Mouse (Mus musculus) heart, embryonic 14.5 days (tissue): Measurements from ENCODE around the gene Prr29. TPM values are rescaled to one million over a fixed set of nuclear protein-coding genes. Genes with fewer than 3 reads are reported as not detected.

ENCODE experiments used
- ATAC-seq: fragments of 200-750 bp; cut with Nextera tagmentation; 2 replicates; pipeline ENCODE4 v1.8.0; 2017; ENCODE audit warnings: low read depth, moderate TSS enrichment; ENCODE audit not compliant: insufficient number of reproducible peaks, insufficient read depth, low FRiP score
- H3K27ac ChIP-seq, 2 experiments: fragments of 200-500 bp in 1 of 2; fragments of 300-500 bp in 1 of 2; sonication (generic) in 1 of 2; replicated peaks in 1 of 2; 2 replicates each; pipeline ENCODE4 v1.5.1; 2012 to 2014; ENCODE audit warnings: low read depth in 2 of 2, low read length in 2 of 2, control low read depth in 1 of 2, mild to moderate bottlenecking in 1 of 2, mixed read lengths in 1 of 2; ENCODE audit not compliant: control insufficient read depth in 1 of 2, insufficient read depth in 1 of 2
- H3K27me3 ChIP-seq: fragments of 300-500 bp; sonication (generic); 2 replicates; pipeline ENCODE4 v1.6.1; 2014; ENCODE audit warnings: mild to moderate bottlenecking, low read length, control low read depth; ENCODE audit not compliant: control insufficient read depth, insufficient read depth
- H3K36me3 ChIP-seq: fragments of 300-500 bp; sonication (generic); 2 replicates; pipeline ENCODE4 v1.6.1; 2014; ENCODE audit warnings: mild to moderate bottlenecking, control low read depth, low read length, mixed read lengths; ENCODE audit not compliant: control insufficient read depth, insufficient read depth
- H3K4me1 ChIP-seq, 2 experiments: fragments of 200-500 bp in 1 of 2; fragments of 300-500 bp in 1 of 2; sonication (generic) in 1 of 2; 2 replicates each; pipeline ENCODE4 v1.6.1; 2012 to 2014; ENCODE audit warnings: low read length in 2 of 2, control low read depth in 1 of 2, mixed read lengths in 1 of 2; ENCODE audit not compliant: control insufficient read depth in 2 of 2, insufficient read depth in 2 of 2
- H3K4me2 ChIP-seq: fragments of 300-500 bp; sonication (generic); 2 replicates; pipeline ENCODE4 v1.6.1; 2014; ENCODE audit warnings: mild to moderate bottlenecking, low read length
- H3K4me3 ChIP-seq, 2 experiments: fragments of 200-500 bp in 1 of 2; fragments of 300-500 bp in 1 of 2; sonication (generic) in 1 of 2; 2 replicates each; pipeline ENCODE4 v1.5.1; 2012 to 2014; ENCODE audit warnings: low read length in 2 of 2, mild to moderate bottlenecking in 2 of 2, control low read depth in 1 of 2, low read depth in 1 of 2, moderate library complexity in 1 of 2; ENCODE audit not compliant: control insufficient read depth in 1 of 2, insufficient read depth in 1 of 2
- H3K9ac ChIP-seq: fragments of 300-500 bp; sonication (generic); 2 replicates; pipeline ENCODE4 v1.6.1; 2014; ENCODE audit warnings: mild to moderate bottlenecking, low read length
- H3K9me3 ChIP-seq: fragments of 300-500 bp; sonication (generic); 2 replicates; pipeline ENCODE4 v1.6.1; 2016; ENCODE audit warnings: low read length, control low read depth; ENCODE audit not compliant: control insufficient read depth
- WGBS: fragments of 180-500 bp; shearing (Covaris S2); extraction: QIAGEN DNeasy Blood & Tissue Kit; methylation state at CpG from one replicate; pipeline ENCODE4 v1.1.7; 2014; 5-methylcytosine and 5-hydroxymethylcytosine counted together
- polyA plus RNA-seq: library from polyadenylated mRNA; unstranded; fragments of >200 nt; fragmentation: Nextera tagmentation; extraction: Ambion mirVana; gene quantifications from 2 replicates; pipeline ENCODE4 v1.2.1, GENCODE M21; 2014

Prr29 gene
- 0.35 TPM in 1 of 2 replicates, not detected in the other for polyA plus RNA-seq

DNA sequence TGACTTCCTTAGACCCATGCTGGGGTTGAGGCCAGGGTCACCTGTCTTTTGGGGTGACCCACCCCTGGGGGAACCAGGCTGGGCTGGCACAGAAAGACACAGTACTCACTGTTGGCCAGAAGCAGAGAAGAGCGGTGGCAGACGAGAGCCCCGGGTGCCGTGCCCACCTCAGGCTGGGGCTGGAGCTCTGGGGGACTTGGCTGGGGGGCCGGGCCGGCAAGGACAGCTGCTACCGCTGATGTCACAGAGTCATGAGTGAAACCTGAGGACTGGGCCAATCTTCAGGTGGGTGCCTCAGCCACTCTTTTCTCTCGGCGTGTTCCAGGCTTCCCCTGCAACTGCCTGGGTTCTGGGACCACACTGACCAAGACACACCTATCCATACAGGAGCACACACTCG is at the start of gene Prr29:
Prr29 (plus strand) TSS at position 107 of the 400 bp plus-strand sequence.
- peak within 1 kb of the TSS; percentile 54 for H3K9ac ChIP-seq
- WGBS: 42% methylated on average over 10 of the region's 10 CpGs
- no peak; the same call in 1 of the 2 replicates for ATAC-seq
- H3K27me3 ChIP-seq: no peaks in the 10 kb centered on the region
- H3K9me3 ChIP-seq: no peaks in the 10 kb centered on the region
- no peak within 1 kb of the TSS for H3K4me3 ChIP-seq
- peak within 1 kb of the TSS; percentile 57 for H3K4me2 ChIP-seq
- no peak within 1 kb of the TSS for H3K27ac ChIP-seq
- H3K4me1 ChIP-seq: peaks cover 10 to 18% of the 10 kb centered on the region in 2 experiments; a peak in 3 of 4 replicates
- no peaks in the 10 kb centered on the region for H3K36me3 ChIP-seq

DNA sequence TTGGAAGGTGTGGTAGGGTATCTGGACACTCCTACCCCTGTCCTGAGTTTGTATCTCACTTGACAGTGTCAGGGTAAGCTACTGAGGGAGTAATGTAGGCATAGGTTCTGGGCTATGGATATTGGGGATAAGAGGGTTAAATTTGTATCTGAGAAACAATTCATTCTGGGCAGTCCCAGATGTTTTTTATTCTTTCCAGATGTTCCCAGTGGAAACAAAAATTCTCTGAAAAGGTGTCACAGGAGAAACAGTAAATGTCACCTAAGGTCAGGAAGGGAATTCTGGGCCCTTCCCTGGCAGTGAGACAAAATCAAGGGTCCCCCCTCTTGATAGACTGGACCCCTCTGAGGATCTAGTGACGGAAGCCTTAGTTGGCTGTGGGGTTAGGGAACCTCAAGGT is 48.9 kb upstream of the Prr29 start:
- H3K27ac ChIP-seq: no peak overlapping the region
- no peak for ATAC-seq
- WGBS: 74% methylated on average over 1 of the region's 1 CpGs
- no peaks in the 10 kb centered on the region for H3K27me3 ChIP-seq
- no peak overlapping the region for H3K4me3 ChIP-seq
- H3K4me1 ChIP-seq: peaks cover 0 to 2% of the 10 kb centered on the region in 2 experiments; a peak in 1 of 4 replicates
- H3K9ac ChIP-seq: no peak overlapping the region
- no peaks in the 10 kb centered on the region for H3K9me3 ChIP-seq
- no peak overlapping the region for H3K4me2 ChIP-seq
- no peaks in the 10 kb centered on the region for H3K36me3 ChIP-seq

DNA sequence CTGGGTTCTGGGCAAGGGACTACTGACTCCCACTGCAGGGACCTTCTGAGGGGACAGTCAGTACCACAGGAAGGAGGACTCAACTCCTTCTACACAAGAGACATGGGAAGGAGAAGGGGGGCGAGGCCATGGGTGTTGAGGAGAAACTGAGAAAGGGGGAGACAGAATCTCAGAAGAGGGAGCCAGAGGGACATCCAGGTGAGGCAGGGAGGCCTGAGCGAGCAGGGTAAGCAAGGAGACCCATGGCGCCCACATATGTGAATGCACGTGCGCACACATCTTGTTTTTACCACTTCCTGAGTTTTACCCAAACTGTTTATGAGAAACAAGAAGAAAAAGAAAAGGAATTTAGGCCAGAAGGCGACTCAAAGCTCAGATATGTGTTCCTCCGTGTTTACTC is 47.5 kb upstream of the Prr29 start:
- ATAC-seq: no peak
- Histone ChIP-seq H3K36me3 (no peaks in the 10 kb centered on the region), H3K4me2 (no peak overlapping the region), H3K4me3 (no peak overlapping the region), H3K9ac (no peak overlapping the region), H3K27me3 (no peaks in the 10 kb centered on the region), H3K27ac (no peak overlapping the region), H3K4me1 (peaks cover 0 to 2% of the 10 kb centered on the region in 2 experiments; a peak in 1 of 4 replicates), H3K9me3 (no peaks in the 10 kb centered on the region)
- 75% methylated on average over 7 of the region's 7 CpGs for WGBS

DNA sequence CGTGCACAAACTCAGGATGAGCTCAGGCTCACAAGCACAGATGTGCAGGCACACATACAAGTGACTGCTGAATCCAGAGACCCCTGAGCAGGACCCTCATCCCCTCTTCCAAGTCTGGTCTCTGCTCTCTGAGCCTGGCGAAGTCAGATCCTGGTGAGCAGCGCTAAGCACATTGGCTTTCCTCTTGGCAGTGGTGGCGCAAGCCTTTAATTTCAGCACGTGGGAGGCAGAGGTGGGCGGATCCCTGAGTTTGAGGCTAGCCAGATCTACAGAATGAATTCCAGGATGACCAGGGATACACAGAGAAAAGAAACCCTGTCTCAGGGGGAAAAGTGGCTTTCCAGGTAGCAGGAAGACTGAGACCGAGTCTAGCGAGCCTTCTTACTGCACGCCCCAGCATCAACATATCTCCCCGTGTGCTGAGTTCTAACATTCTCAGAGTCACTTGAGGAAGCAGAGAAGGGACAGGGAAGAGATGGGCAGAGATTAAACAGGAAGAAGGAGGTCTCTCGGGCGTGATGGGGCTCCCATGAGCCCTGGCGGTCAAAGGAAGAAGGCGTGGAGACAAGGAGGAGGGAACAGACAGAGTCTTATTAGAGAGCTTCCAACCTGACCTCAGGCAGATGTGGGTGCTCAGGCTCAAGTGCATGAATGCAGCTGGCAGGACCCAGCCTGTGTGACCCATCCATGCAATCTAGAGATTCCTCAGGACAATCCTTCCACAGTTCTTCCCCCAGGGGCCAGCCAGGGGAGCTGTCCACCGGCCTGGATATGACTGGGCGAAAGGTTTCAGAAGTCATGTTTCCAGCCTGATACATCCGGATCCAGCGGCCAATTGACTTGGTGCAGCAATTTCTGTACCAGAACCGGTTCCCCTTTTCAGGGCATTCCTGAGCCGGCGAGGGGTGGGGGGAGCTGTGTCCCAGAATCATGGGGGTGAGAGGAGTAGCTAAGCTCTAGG is 46.6 kb upstream of the Prr29 start:
- no peaks in the 10 kb centered on the region for H3K27me3 ChIP-seq
- no peak overlapping the region for H3K27ac ChIP-seq
- peaks cover 0 to 2% of the 10 kb centered on the region in 2 experiments; a peak in 1 of 4 replicates for H3K4me1 ChIP-seq
- ATAC-seq: no peak
- 64% methylated on average over 21 of the region's 21 CpGs for WGBS
- H3K4me2 ChIP-seq: no peak overlapping the region
- no peak overlapping the region for H3K4me3 ChIP-seq
- no peak overlapping the region for H3K9ac ChIP-seq
- no peaks in the 10 kb centered on the region for H3K9me3 ChIP-seq
- H3K36me3 ChIP-seq: no peaks in the 10 kb centered on the region

DNA sequence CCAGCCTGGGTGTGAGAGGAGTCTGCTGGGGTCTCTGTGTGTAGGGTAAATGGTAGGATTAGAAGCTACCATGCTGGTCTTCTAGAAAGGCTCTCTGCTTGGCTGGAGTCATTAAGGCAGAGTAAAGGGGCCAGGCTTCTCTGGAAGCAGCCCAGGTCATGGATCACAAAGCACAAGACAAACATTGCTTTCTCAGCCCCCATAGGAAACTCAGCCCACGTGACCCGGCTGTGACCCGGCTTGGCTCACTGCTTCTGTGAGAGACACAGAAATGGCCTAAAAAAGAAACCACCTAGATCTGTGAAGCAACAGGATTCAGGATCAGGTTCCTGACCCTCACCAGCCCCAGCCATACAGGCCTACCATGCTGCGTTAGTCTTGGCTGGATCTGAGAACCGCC is 40.4 kb upstream of the Prr29 start:
- no peak overlapping the region for H3K9ac ChIP-seq

DNA sequence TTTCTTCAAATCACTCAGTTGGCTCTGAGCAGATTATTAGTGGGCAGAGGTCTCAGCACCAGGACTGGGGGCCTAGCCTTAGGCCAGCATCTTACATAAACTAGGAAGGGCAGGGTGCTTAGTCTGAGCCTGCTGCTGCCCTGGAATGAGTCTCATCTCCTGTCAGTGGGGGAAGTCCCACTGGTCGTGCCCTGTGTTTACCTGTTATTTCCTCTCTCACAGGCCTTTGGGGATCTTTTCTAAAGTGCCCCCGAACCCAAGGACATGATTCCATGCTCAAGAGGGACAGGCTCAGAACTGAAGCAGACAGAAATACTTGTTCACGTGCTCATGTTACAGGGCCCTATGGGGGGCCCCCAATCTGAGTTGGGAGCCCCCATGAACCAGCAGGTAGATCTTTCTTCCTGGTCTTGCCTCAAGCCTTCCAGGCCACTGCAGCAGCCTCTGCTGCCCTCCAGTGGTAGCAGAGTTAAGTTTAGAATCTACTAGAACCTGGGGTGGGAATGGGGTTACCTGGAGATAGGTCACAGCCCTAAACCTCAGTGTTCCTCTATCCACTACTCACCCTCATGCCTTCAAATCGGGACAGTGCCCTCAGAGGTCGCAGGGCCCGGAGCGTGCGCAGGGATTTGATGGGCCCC is 39.6 kb upstream of the Prr29 start:
- no peak overlapping the region for H3K4me3 ChIP-seq
- H3K9me3 ChIP-seq: no peaks in the 10 kb centered on the region
- H3K4me2 ChIP-seq: no peak overlapping the region
- ATAC-seq: no peak
- no peak overlapping the region for H3K9ac ChIP-seq
- H3K27ac ChIP-seq: no peak overlapping the region
- peaks cover 17 to 18% of the 10 kb centered on the region in 2 experiments for H3K4me1 ChIP-seq
- H3K36me3 ChIP-seq: no peaks in the 10 kb centered on the region
- no peaks in the 10 kb centered on the region for H3K27me3 ChIP-seq
- 53% methylated on average over 8 of the region's 8 CpGs for WGBS

More for the DNA sequence above, 40.4 kb upstream of the Prr29 start:
- no peaks in the 10 kb centered on the region for H3K27me3 ChIP-seq
- no peak for ATAC-seq
- H3K4me2 ChIP-seq: no peak overlapping the region
- no peak overlapping the region for H3K27ac ChIP-seq
- H3K9me3 ChIP-seq: no peaks in the 10 kb centered on the region
- no peaks in the 10 kb centered on the region for H3K36me3 ChIP-seq
- H3K4me3 ChIP-seq: no peak overlapping the region
- peaks cover 16 to 18% of the 10 kb centered on the region in 2 experiments for H3K4me1 ChIP-seq
- WGBS: 83% methylated on average over 5 of the region's 5 CpGs

DNA sequence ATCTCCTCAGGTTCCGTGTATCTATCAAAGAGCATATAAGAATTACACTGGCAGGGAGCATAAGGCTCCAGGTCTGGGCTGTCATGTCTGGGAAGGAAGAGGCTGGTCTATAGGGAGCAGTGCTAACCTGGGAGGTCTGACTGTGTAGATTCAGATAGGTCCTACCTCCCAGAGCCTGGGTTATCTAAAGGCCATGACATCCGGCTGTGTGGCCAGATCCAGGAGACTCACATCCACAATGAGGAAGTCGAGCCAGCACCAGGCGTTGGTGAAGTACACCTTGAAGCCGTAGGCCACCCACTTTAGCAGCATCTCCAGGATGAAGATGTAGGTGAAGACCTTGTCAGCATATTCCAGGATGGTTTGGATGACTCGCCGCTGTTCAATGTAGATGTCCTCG is 38.8 kb upstream of the Prr29 start:
- WGBS: 66% methylated on average over 8 of the region's 8 CpGs
- Histone ChIP-seq H3K4me1 (peaks cover 17 to 18% of the 10 kb centered on the region in 2 experiments), H3K9me3 (no peaks in the 10 kb centered on the region), H3K4me2 (no peak overlapping the region), H3K4me3 (no peak overlapping the region), H3K9ac (no peak overlapping the region), H3K36me3 (no peaks in the 10 kb centered on the region), H3K27ac (no peak overlapping the region), H3K27me3 (no peaks in the 10 kb centered on the region)
- no peak for ATAC-seq
